Mouse (Mus musculus) MEL (cell line): Measurements from ENCODE around the gene Nell2. TPM values are rescaled to one million over a fixed set of nuclear protein-coding genes. Genes with fewer than 3 reads are reported as not detected.

Experiments used
- DNase-seq: peaks from one replicate; pipeline ENCODE4 v3.0.0; 2011; ENCODE audit warnings: low read depth, low spot score
- H3K27ac ChIP-seq: 2 replicates; pipeline ENCODE4 v1.5.1; 2012; ENCODE audit warnings: low read depth, mild to moderate bottlenecking, control low read depth, low read length, moderate library complexity; ENCODE audit not compliant: control insufficient read depth
- H3K27me3 ChIP-seq, 2 experiments: fragments of 150-350 bp in 1 of 2; sonication (generic) in 1 of 2; 2 replicates each; pipeline ENCODE4 v1.6.1; 2012; ENCODE audit warnings: low read length in 2 of 2, mild to moderate bottlenecking in 2 of 2, improper control_type of control experiment in 1 of 2, moderate library complexity in 1 of 2; ENCODE audit not compliant: insufficient read depth in 2 of 2, control insufficient read depth in 1 of 2
- H3K36me3 ChIP-seq, 2 experiments: 2 replicates each; pipeline ENCODE4 v1.6.1; 2012 to 2014; ENCODE audit warnings: low read length in 2 of 2, improper control_type of control experiment in 1 of 2, inconsistent platforms in 1 of 2, mild to moderate bottlenecking in 1 of 2; ENCODE audit not compliant: insufficient read depth in 2 of 2, control insufficient read depth in 1 of 2
- H3K4me1 ChIP-seq, 2 experiments: fragments of 150-350 bp in 1 of 2; sonication (generic) in 1 of 2; 2 replicates each; pipeline ENCODE4 v1.6.1; 2012; ENCODE audit warnings: low read length in 2 of 2, improper control_type of control experiment in 1 of 2, mild to moderate bottlenecking in 1 of 2; ENCODE audit not compliant: insufficient read depth in 2 of 2, control insufficient read depth in 1 of 2
- H3K4me3 ChIP-seq, 2 experiments: fragments of 150-350 bp in 1 of 2; sonication (generic) in 1 of 2; 2 replicates each; pipeline ENCODE4 v1.5.1; 2012; ENCODE audit warnings: low read depth in 2 of 2, low read length in 2 of 2, mild to moderate bottlenecking in 2 of 2, moderate library complexity in 2 of 2, control low read depth in 1 of 2, improper control_type of control experiment in 1 of 2; ENCODE audit not compliant: control insufficient read depth in 1 of 2, insufficient read depth in 1 of 2
- H3K79me2 ChIP-seq: 2 replicates; pipeline ENCODE4 v1.6.1; 2012; ENCODE audit warnings: mild to moderate bottlenecking, low read length, moderate library complexity; ENCODE audit not compliant: control insufficient read depth, poor library complexity, insufficient read depth
- H3K9ac ChIP-seq: 2 replicates; pipeline ENCODE4 v1.6.1; 2012; ENCODE audit warnings: low read depth, mild to moderate bottlenecking, control low read depth, low read length, moderate library complexity; ENCODE audit not compliant: control insufficient read depth, poor library complexity, severe bottlenecking
- H3K9me3 ChIP-seq: fragments of 150-350 bp; sonication (generic); replicated peaks from 2 replicates; pipeline ENCODE4 v1.6.1; 2012; ENCODE audit warnings: mild to moderate bottlenecking, low read length, improper control_type of control experiment, moderate library complexity; ENCODE audit not compliant: insufficient read depth
- BHLHE40 ChIP-seq: IDR thresholded peaks from 2 replicates; pipeline ENCODE4 v1.6.1; 2012; ENCODE audit warnings: low read depth, mild to moderate bottlenecking, inconsistent platforms, low read length, improper control_type of control experiment, borderline replicate concordance
- CHD2 ChIP-seq: IDR thresholded peaks from 2 replicates; pipeline ENCODE4 v1.6.1; 2011; ENCODE audit warnings: low read length, improper control_type of control experiment
- ELF1 ChIP-seq: IDR thresholded peaks from 2 replicates; pipeline ENCODE4 v1.6.1; 2014; ENCODE audit warnings: low read depth, mild to moderate bottlenecking, inconsistent platforms, low read length, improper control_type of control experiment, moderate library complexity
- EP300 ChIP-seq, 2 experiments: IDR thresholded peaks; 2 replicates each; pipeline ENCODE4 v1.6.1; 2011; ENCODE audit warnings: improper control_type of control experiment in 2 of 2, low read length in 2 of 2, low read depth in 1 of 2, mild to moderate bottlenecking in 1 of 2
- ETS1 ChIP-seq: IDR thresholded peaks from 2 replicates; pipeline ENCODE4 v1.6.1; 2012; ENCODE audit warnings: low read depth, mild to moderate bottlenecking, inconsistent platforms, low read length, improper control_type of control experiment, moderate library complexity
- GABPA ChIP-seq: IDR thresholded peaks from 2 replicates; pipeline ENCODE4 v1.6.1; 2012; ENCODE audit warnings: low read depth, mild to moderate bottlenecking, inconsistent platforms, low read length, improper control_type of control experiment, moderate library complexity
- GATA1 ChIP-seq: IDR thresholded peaks from 2 replicates; pipeline ENCODE4 v1.6.1; 2011; ENCODE audit warnings: low read depth, low read length, improper control_type of control experiment
- JUND ChIP-seq: IDR thresholded peaks from 2 replicates; pipeline ENCODE4 v1.6.1; 2011; ENCODE audit warnings: low read depth, mild to moderate bottlenecking, improper control_type of control experiment, low read length
- MAX ChIP-seq: IDR thresholded peaks from 2 replicates; pipeline ENCODE4 v1.6.1; 2011; ENCODE audit warnings: low read length, improper control_type of control experiment
- MXI1 ChIP-seq: IDR thresholded peaks from 2 replicates; pipeline ENCODE4 v1.6.1; 2011; ENCODE audit warnings: mild to moderate bottlenecking, low read depth, low read length, improper control_type of control experiment
- MYB ChIP-seq: IDR thresholded peaks from 2 replicates; pipeline ENCODE4 v1.6.1; 2011; ENCODE audit warnings: mild to moderate bottlenecking, low read depth, low read length, improper control_type of control experiment
- NELFE ChIP-seq: IDR thresholded peaks from 2 replicates; pipeline ENCODE4 v1.6.1; 2011; ENCODE audit warnings: low read depth, low read length, improper control_type of control experiment
- POLR2AphosphoS2 ChIP-seq: IDR thresholded peaks from 2 replicates; pipeline ENCODE4 v1.6.1; 2011; ENCODE audit warnings: low read length, improper control_type of control experiment
- SIN3A ChIP-seq: IDR thresholded peaks from 2 replicates; pipeline ENCODE4 v1.6.1; 2012; ENCODE audit warnings: low read length, improper control_type of control experiment, inconsistent platforms
- TAL1 ChIP-seq: IDR thresholded peaks from 2 replicates; pipeline ENCODE4 v1.6.1; 2012; ENCODE audit warnings: mild to moderate bottlenecking, inconsistent platforms, low read length, moderate library complexity, mixed read lengths
- TCF12 ChIP-seq: IDR thresholded peaks from 2 replicates; pipeline ENCODE4 v1.6.1; 2014; ENCODE audit warnings: low read depth, mild to moderate bottlenecking, inconsistent platforms, low read length, improper control_type of control experiment, moderate library complexity
- USF1 ChIP-seq: IDR thresholded peaks from 2 replicates; pipeline ENCODE4 v1.6.1; 2014; ENCODE audit warnings: low read depth, mild to moderate bottlenecking, inconsistent platforms, low read length, improper control_type of control experiment, moderate library complexity
- ZNF384 ChIP-seq: IDR thresholded peaks from 2 replicates; pipeline ENCODE4 v1.6.1; 2012; ENCODE audit warnings: low read depth, mild to moderate bottlenecking, inconsistent platforms, low read length, improper control_type of control experiment
- polyA plus RNA-seq, 2 experiments: library from polyadenylated mRNA; stranded (reverse) in 1 of 2; unstranded in 1 of 2; fragments of >175 nt in 1 of 2; fragments of >200 nt in 1 of 2; gene quantifications; 2 replicates each; pipeline versions ENCODE4 v1.2.1 to v1.2.4; 2012; ENCODE audit warnings: low replicate concordance in 2 of 2, low read depth in 1 of 2; ENCODE audit not compliant: insufficient read length in 2 of 2, insufficient read depth in 1 of 2, missing spikeins in 1 of 2
- total RNA-seq: library from RNA; depleted of rRNA; stranded (reverse); fragments of 300-350 nt; gene quantifications from 2 replicates; pipeline ENCODE4 v1.2.3, GENCODE M21; 2012

Gene Nell2
- total and polyA plus RNA-seq, 3 experiments = not detected

DNA sequence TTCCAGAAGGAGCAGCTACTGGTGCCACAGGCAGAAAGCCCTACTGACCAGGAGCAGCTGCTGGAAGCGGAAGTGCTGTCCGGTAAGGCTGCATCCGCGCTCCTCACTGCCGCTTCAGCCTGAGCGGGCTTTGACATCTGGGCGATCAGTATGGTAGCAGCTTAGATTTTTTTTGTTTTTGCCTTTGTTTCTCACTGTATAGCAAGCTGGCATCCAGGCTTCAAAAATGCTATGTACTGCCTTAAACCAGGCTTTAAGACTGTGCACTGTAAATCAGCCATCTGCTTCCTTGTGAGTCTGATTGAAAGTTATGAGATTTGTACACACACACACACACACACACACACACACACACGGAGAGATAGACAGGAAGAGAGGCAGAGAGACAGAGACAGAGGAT is 335.4 kb downstream of the Nell2 start:
- Histone ChIP-seq H3K9ac (no peak overlapping the region), H3K27me3 (no peaks in the 10 kb centered on the region), H3K4me3 (no peak overlapping the region), H3K27ac (no peak overlapping the region), H3K79me2 (no peaks in the 10 kb centered on the region), H3K9me3 (no peaks in the 10 kb centered on the region), H3K4me1 (no peaks in the 10 kb centered on the region), H3K36me3 (no peaks in the 10 kb centered on the region)
- no peak for DNase-seq
- TF ChIP-seq MAX (no peak), MXI1 (no peak), GATA1 (no peak), TAL1 (no peak)

DNA sequence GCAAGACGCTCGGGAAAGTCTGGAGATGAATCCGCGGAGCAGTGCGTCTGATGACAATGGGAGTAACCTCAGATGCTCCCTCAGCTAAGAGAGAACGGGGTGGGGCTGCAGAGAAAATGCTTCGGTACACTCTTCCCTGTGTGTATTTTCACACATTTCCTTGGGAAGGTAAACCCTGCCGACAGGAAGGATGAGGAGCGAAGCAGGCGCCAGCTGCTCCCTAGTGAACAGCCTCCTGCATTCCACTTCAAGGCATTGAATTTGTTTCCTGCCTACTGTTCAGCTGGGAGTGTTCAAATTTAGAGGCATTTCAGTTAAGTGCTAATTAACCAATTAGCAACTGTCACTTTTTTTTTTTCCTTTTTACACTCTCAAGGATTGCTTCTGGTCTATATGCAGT is 342.1 kb downstream of the Nell2 start:
- no peaks in the 10 kb centered on the region for H3K27me3 ChIP-seq
- DNase-seq = no peak
- H3K9ac ChIP-seq = no peak overlapping the region
- no peak overlapping the region for H3K4me3 ChIP-seq
- no peak for TF ChIP-seq SIN3A
- no peak for TF ChIP-seq CHD2
- H3K9me3 ChIP-seq = no peaks in the 10 kb centered on the region
- no peaks in the 10 kb centered on the region for H3K79me2 ChIP-seq
- no peaks in the 10 kb centered on the region for H3K4me1 ChIP-seq
- H3K36me3 ChIP-seq = no peaks in the 10 kb centered on the region
- no peak overlapping the region for H3K27ac ChIP-seq

DNA sequence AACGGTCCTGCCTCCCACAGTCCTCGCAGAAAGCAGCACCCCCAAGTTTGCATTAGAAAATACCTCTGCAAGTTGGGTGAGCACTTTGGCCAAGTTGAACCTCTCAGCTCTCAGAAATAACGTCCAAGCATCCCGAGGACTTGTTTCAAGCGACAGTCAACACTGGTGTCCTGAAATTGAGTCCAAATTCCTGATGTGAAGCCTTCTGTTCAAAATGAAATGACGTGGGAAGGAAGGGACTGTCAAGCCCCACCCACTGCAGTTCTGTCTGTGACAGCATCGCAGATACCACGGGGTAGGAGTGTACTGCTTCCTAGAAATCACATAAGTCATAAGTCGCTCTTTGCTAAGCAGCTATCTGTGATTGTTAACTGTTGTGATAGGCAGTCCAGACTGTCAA is 342.9 kb downstream of the Nell2 start:
- Histone ChIP-seq H3K9me3 (no peaks in the 10 kb centered on the region), H3K27ac (no peak overlapping the region), H3K36me3 (no peaks in the 10 kb centered on the region), H3K4me3 (no peak overlapping the region), H3K9ac (no peak overlapping the region), H3K27me3 (no peaks in the 10 kb centered on the region), H3K79me2 (no peaks in the 10 kb centered on the region), H3K4me1 (no peaks in the 10 kb centered on the region)
- TF ChIP-seq ETS1 (no peak), MYB (no peak), NELFE (no peak), MAX (no peak), POLR2AphosphoS2 (no peak), GABPA (no peak), EP300 (IDR thresholded peaks at IDR 0.05; ENCODE audit: low read depth in 1 of 2, low read length in 2 of 2) (no peak), ZNF384 (no peak), BHLHE40 (no peak), USF1 (no peak), ELF1 (no peak), CHD2 (no peak), TCF12 (no peak), JUND (no peak)
- no peak for DNase-seq
